Mouse (Mus musculus): ENCODE data around the gene Stim2. TPM values are rescaled to one million over a fixed set of nuclear protein-coding genes. Genes with fewer than 3 reads are reported as not detected.

The Stim2 gene
- 56.2 TPM for polyA plus RNA-seq (2015; fragmentation: Illumina TruSeq; extraction: RNeasy Lipid Tissue Mini Kit (QIAGEN cat#74804); ENCODE audit: low read depth, low replicate concordance)

GRCm38 (mm10) chr5:53998146-53998742, at the start of gene Stim2:
Gene Stim2 (plus strand): TSS chr5:53998499.

Other genes with a start within 250 kb of the Stim2 start
- gene Tbc1d19, start 188.9 kb upstream of the Stim2 start, polyA plus RNA-seq (2015; fragmentation: Illumina TruSeq; extraction: RNeasy Lipid Tissue Mini Kit (QIAGEN cat#74804); ENCODE audit: low read depth, low replicate concordance): 41.7 TPM

Data from brain, adult 10 weeks (tissue).